Mouse (Mus musculus) liver, embryonic 12.5 days (tissue): ENCODE measurements around the gene Klf6. TPM values are rescaled to one million over a fixed set of nuclear protein-coding genes. Genes with fewer than 3 reads are reported as not detected.
A peak's percentile ranks its signal among the peaks of the same experiment; 100 is the strongest.

ENCODE experiments used
- ATAC-seq: fragments of 200-750 bp; cut with Nextera tagmentation; 2 replicates; pipeline ENCODE4 v1.8.0; 2017; ENCODE audit warnings: moderate number of reproducible peaks, mild to moderate bottlenecking, moderate library complexity
- H3K27ac ChIP-seq: fragments of 300-500 bp; sonication (generic); 2 replicates; pipeline ENCODE4 v1.5.1; 2016; ENCODE audit warnings: mild to moderate bottlenecking
- H3K27me3 ChIP-seq: fragments of 300-500 bp; sonication (generic); replicated peaks from 2 replicates; pipeline ENCODE4 v1.6.1; 2016; ENCODE audit warnings: mild to moderate bottlenecking, moderate library complexity
- H3K36me3 ChIP-seq: fragments of 300-500 bp; sonication (generic); 2 replicates; pipeline ENCODE4 v1.6.1; 2016; ENCODE audit warnings: mild to moderate bottlenecking, moderate library complexity
- H3K4me1 ChIP-seq: fragments of 300-500 bp; sonication (generic); 2 replicates; pipeline ENCODE4 v1.6.1; 2016
- H3K4me2 ChIP-seq: fragments of 300-500 bp; sonication (generic); 2 replicates; pipeline ENCODE4 v1.6.1; 2016; ENCODE audit warnings: mild to moderate bottlenecking, moderate library complexity
- H3K4me3 ChIP-seq: fragments of 300-500 bp; sonication (generic); 2 replicates; pipeline ENCODE4 v1.5.1; 2016; ENCODE audit warnings: mild to moderate bottlenecking, moderate library complexity
- H3K9ac ChIP-seq: fragments of 300-500 bp; sonication (generic); 2 replicates; pipeline ENCODE4 v1.6.1; 2016; ENCODE audit warnings: mild to moderate bottlenecking, moderate library complexity
- H3K9me3 ChIP-seq: fragments of 300-500 bp; sonication (generic); replicated peaks from 2 replicates; pipeline ENCODE4 v1.6.1; 2016; ENCODE audit warnings: mild to moderate bottlenecking, moderate library complexity
- WGBS: fragments of 180-500 bp; shearing (Covaris S2); methylation state at CpG from one replicate; pipeline ENCODE4 v1.1.7; 2016; ENCODE audit not compliant: insufficient replicate concordance; 5-methylcytosine and 5-hydroxymethylcytosine counted together
- polyA plus RNA-seq: library from polyadenylated mRNA; unstranded; fragments of >200 nt; fragmentation: Nextera tagmentation; extraction: Ambion mirVana; gene quantifications from 2 replicates; pipeline ENCODE4 v1.2.1, GENCODE M21; 2016

The Klf6 gene
- polyA plus RNA-seq, 1 experiment from 2014 or later = 26.3 TPM

GRCm38 (mm10) chr13:5865098-5865415 lies 3.8 kb downstream of the Klf6 start:
- Histone ChIP-seq H3K27me3 (no peaks in the 10 kb centered on the region), H3K9me3 (no peaks in the 10 kb centered on the region), H3K27ac (no peak overlapping the region), H3K4me1 (peaks cover 37% of the 10 kb centered on the region), H3K9ac (no peak overlapping the region), H3K36me3 (peaks cover 46% of the 10 kb centered on the region), H3K4me2 (peak overlapping the region; percentile 72; the same call in 1 of the 2 replicates), H3K4me3 (no peak overlapping the region)
- 87% methylated on average over 9 of the region's 9 CpGs for WGBS
- ATAC-seq = no peak

- Histone ChIP-seq H3K36me3 (peaks cover 46% of the 10 kb centered on the region), H3K9ac (no peak overlapping the region), H3K27ac (no peak overlapping the region), H3K4me1 (peaks cover 41% of the 10 kb centered on the region), H3K9me3 (no peaks in the 10 kb centered on the region), H3K27me3 (no peaks in the 10 kb centered on the region), H3K4me2 (no peak overlapping the region), H3K4me3 (no peak overlapping the region)
- WGBS = 76% methylated on average over 6 of the region's 6 CpGs
- ATAC-seq = no peak
These were observed 4.8 kb downstream of the Klf6 start for GRCm38 (mm10) chr13:5866091-5866490.

DNA sequence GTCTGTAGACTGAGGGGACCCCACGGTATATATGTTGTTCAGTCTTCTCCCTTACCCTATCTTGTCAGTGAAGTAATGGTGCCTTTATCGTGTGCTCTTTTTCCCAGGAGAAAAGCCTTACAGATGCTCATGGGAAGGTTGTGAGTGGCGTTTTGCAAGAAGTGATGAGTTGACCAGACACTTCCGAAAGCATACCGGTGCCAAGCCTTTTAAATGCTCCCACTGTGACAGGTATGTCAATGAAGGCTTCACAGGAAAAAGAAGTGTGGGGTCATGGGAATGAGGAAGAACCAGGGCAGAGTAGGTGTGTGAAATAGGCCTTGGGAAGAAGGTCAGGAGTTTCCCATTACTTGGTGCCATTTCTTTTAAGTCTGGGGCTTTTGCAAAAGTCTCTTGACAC lies 5.2 kb downstream of the Klf6 start:
- H3K9me3 ChIP-seq = no peaks in the 10 kb centered on the region
- WGBS = 82% methylated on average over 5 of the region's 5 CpGs
- no peak overlapping the region for H3K4me2 ChIP-seq
- H3K4me3 ChIP-seq = no peak overlapping the region
- H3K9ac ChIP-seq = no peak overlapping the region
- ATAC-seq = no peak
- peaks cover 46% of the 10 kb centered on the region for H3K36me3 ChIP-seq
- peaks cover 41% of the 10 kb centered on the region for H3K4me1 ChIP-seq
- no peak overlapping the region for H3K27ac ChIP-seq
- H3K27me3 ChIP-seq = no peaks in the 10 kb centered on the region

DNA sequence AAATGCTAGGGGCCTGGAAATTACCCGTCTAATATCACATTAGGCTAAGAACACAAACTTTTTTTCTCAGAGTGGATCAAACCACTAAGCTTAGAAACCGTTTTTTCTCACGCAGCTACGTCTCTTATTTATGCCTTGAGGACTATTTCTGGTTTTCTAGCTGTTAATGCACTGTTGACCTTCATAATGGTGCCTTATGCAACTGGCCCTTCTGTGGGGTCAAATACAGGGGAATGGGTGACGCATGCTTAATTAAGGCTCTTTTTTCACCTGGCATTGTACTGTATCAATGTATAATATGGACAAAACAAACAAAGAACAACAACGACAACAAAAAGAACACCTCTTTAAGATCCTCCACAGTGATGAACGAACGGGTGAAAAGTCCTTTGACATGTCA lies 7.1 kb downstream of the Klf6 start:
- no peaks in the 10 kb centered on the region for H3K27me3 ChIP-seq
- ATAC-seq = no peak
- no peaks in the 10 kb centered on the region for H3K9me3 ChIP-seq
- WGBS = 84% methylated on average over 8 of the region's 8 CpGs
- H3K9ac ChIP-seq = no peak overlapping the region
- no peak overlapping the region for H3K4me2 ChIP-seq
- H3K4me1 ChIP-seq = peaks cover 33% of the 10 kb centered on the region
- no peak overlapping the region for H3K27ac ChIP-seq
- peaks cover 46% of the 10 kb centered on the region for H3K36me3 ChIP-seq
- no peak overlapping the region for H3K4me3 ChIP-seq

GRCm38 (mm10) chr13:5869433-5869832 lies 8.2 kb downstream of the Klf6 start:
- H3K27me3 ChIP-seq = no peaks in the 10 kb centered on the region
- 68% methylated on average over 5 of the region's 5 CpGs for WGBS
- peaks cover 46% of the 10 kb centered on the region for H3K36me3 ChIP-seq
- peaks cover 23% of the 10 kb centered on the region for H3K4me1 ChIP-seq
- no peak overlapping the region for H3K27ac ChIP-seq
- H3K4me2 ChIP-seq = no peak overlapping the region
- H3K9me3 ChIP-seq = no peaks in the 10 kb centered on the region
- ATAC-seq = no peak
- H3K9ac ChIP-seq = no peak overlapping the region
- H3K4me3 ChIP-seq = no peak overlapping the region

GRCm38 (mm10) chr13:5869842-5870241 lies 8.6 kb downstream of the Klf6 start:
- Histone ChIP-seq H3K4me1 (peaks cover 18% of the 10 kb centered on the region), H3K27me3 (no peaks in the 10 kb centered on the region), H3K9ac (no peak overlapping the region), H3K27ac (no peak overlapping the region), H3K4me3 (no peak overlapping the region), H3K9me3 (no peaks in the 10 kb centered on the region), H3K36me3 (peaks cover 43% of the 10 kb centered on the region), H3K4me2 (no peak overlapping the region)
- ATAC-seq = no peak
- 24% methylated on average over 7 of the region's 7 CpGs for WGBS

DNA sequence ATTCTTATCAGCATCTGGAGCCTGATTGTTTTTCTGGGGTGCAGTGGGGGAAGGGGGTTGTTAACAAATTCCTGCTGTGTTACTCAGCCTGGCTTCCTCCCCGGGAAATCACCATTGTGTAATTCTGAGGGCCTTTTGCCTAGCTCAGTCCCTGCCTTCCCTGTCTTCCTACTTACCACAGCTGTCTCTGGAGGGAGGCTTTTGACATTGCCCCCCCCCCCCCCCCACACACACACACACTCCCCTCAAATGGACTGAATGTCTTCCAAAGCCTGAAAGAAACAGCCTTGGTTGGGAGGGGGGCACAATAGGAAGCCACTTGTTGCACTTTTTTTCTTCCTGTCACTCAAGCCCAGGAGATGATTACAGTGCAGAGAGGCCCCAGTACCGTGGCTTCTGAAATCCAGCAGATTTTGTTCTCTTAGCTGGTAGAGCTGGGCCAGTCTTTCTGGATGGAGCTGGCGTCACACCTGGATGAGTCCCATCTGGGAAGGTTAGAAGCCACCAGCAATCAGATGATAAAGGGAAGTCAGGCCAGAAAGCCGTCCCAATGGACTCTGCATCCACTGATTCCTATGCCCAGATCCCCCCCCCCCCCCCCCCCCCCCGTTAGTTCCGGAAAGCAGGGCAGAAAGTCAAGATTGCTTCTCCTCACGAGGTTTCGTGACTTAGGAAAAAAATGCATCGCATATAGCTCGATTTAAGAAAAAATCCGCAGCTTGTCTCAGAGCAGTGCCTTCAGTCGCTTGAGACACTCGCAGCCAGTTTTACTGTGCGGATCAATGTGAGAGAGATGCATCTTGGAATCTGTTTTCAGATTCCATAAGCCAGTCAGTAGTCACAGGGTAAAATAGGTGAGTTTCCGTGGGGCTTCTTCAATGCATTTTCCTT lies 9.3 kb downstream of the Klf6 start:
- H3K4me1 ChIP-seq = 0 out of 2 replicates have a peak, but pooled peaks cover 13% of the 10 kb centered on the region
- no peak overlapping the region for H3K4me2 ChIP-seq
- ATAC-seq = peak; percentile 56
- H3K27ac ChIP-seq = no peak overlapping the region
- no peaks in the 10 kb centered on the region for H3K9me3 ChIP-seq
- H3K9ac ChIP-seq = no peak overlapping the region
- WGBS = 19% methylated on average over 15 of the region's 15 CpGs
- H3K36me3 ChIP-seq = peaks cover 35% of the 10 kb centered on the region
- no peak overlapping the region for H3K4me3 ChIP-seq
- no peaks in the 10 kb centered on the region for H3K27me3 ChIP-seq

GRCm38 (mm10) chr13:5871414-5871813 lies 10.1 kb downstream of the Klf6 start:
- Histone ChIP-seq H3K9ac (no peak overlapping the region), H3K4me1 (0 out of 2 replicates have a peak, but pooled peaks cover 13% of the 10 kb centered on the region), H3K4me3 (no peak overlapping the region), H3K9me3 (no peaks in the 10 kb centered on the region), H3K27ac (no peak overlapping the region), H3K27me3 (no peaks in the 10 kb centered on the region), H3K4me2 (no peak overlapping the region), H3K36me3 (peaks cover 27% of the 10 kb centered on the region)
- no peak for ATAC-seq
- 82% methylated on average over 7 of the region's 7 CpGs for WGBS

DNA sequence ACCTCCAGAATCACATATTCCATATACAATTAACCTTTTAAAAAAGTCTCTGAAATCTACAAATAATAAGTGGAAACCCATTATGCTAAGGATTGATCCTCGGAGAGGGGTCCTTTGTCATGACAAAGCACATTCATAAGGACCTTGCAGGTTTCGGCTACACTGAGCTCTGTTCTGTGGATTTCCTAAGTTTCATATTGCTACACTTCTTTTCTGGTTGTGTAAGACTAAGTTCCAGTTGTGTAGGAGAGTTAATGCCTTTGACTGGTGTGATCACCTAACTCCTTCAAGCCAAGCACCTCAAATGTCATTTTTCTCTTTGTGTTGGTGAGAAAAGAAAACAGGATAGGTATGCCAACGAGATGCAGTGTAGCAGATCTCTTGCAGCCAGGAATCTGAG lies 12.4 kb downstream of the Klf6 start:
- no peaks in the 10 kb centered on the region for H3K27me3 ChIP-seq
- no peak overlapping the region for H3K4me3 ChIP-seq
- H3K4me1 ChIP-seq = 0 out of 2 replicates have a peak, but pooled peaks cover 13% of the 10 kb centered on the region
- H3K9me3 ChIP-seq = no peaks in the 10 kb centered on the region
- ATAC-seq = no peak
- H3K4me2 ChIP-seq = no peak overlapping the region
- H3K36me3 ChIP-seq = peaks cover 4% of the 10 kb centered on the region; the same call in 1 of the 2 replicates
- no peak overlapping the region for H3K9ac ChIP-seq
- 65% methylated on average over 3 of the region's 3 CpGs for WGBS
- no peak overlapping the region for H3K27ac ChIP-seq

GRCm38 (mm10) chr13:5875478-5875877 lies 14.2 kb downstream of the Klf6 start:
- ATAC-seq = no peak
- Histone ChIP-seq H3K27ac (no peak overlapping the region), H3K36me3 (no peaks in the 10 kb centered on the region), H3K4me2 (no peak overlapping the region), H3K4me3 (no peak overlapping the region), H3K9ac (no peak overlapping the region), H3K9me3 (no peaks in the 10 kb centered on the region), H3K27me3 (no peaks in the 10 kb centered on the region), H3K4me1 (0 out of 2 replicates have a peak, but pooled peaks cover 6% of the 10 kb centered on the region)
- 71% methylated on average over 3 of the region's 3 CpGs for whole genome bisulfite sequencing

- Histone ChIP-seq H3K36me3 (no peaks in the 10 kb centered on the region), H3K27ac (no peak overlapping the region), H3K4me1 (no peaks in the 10 kb centered on the region), H3K4me2 (no peak overlapping the region), H3K9me3 (no peaks in the 10 kb centered on the region), H3K27me3 (no peaks in the 10 kb centered on the region), H3K9ac (no peak overlapping the region), H3K4me3 (no peak overlapping the region)
- WGBS = 63% methylated on average over 4 of the region's 4 CpGs
- ATAC-seq = no peak
These were observed 17.5 kb downstream of the Klf6 start for GRCm38 (mm10) chr13:5878748-5879147.

- no peaks in the 10 kb centered on the region for H3K4me1 ChIP-seq
- H3K4me3 ChIP-seq = no peak overlapping the region
- H3K9me3 ChIP-seq = no peaks in the 10 kb centered on the region
- H3K4me2 ChIP-seq = no peak overlapping the region
- no peaks in the 10 kb centered on the region for H3K27me3 ChIP-seq
- no peak for ATAC-seq
- H3K9ac ChIP-seq = no peak overlapping the region
- H3K27ac ChIP-seq = no peak overlapping the region
- no peaks in the 10 kb centered on the region for H3K36me3 ChIP-seq
- 66% methylated on average over 4 of the region's 4 CpGs for WGBS
These were observed 25.5 kb downstream of the Klf6 start for GRCm38 (mm10) chr13:5886810-5887209.
